Mouse (Mus musculus) neural tube, embryonic 11.5 days (tissue): Measurements from ENCODE around the gene Ubash3b. TPM values are rescaled to one million over a fixed set of nuclear protein-coding genes. Genes with fewer than 3 reads are reported as not detected.

Experiments
- ATAC-seq: fragments of 200-750 bp; cut with Nextera tagmentation; 2 replicates; pipeline ENCODE4 v1.8.0; 2017; ENCODE audit warnings: moderate number of reproducible peaks, mild to moderate bottlenecking, moderate TSS enrichment, moderate library complexity; ENCODE audit not compliant: insufficient read depth, low FRiP score, low TSS enrichment
- DNase-seq: peaks from one replicate; pipeline ENCODE4 v3.0.0-alpha.2; 2015; ENCODE audit warnings: low spot score
- H3K27ac ChIP-seq: fragments of 300-500 bp; sonication (generic); 2 replicates; pipeline ENCODE4 v1.5.1; 2014; ENCODE audit warnings: low read depth, mild to moderate bottlenecking, low read length
- H3K27me3 ChIP-seq: fragments of 300-500 bp; sonication (generic); 2 replicates; pipeline ENCODE4 v1.6.1; 2014; ENCODE audit warnings: mild to moderate bottlenecking, low read length, mixed read lengths; ENCODE audit not compliant: control insufficient read depth, insufficient read depth
- H3K36me3 ChIP-seq: fragments of 300-500 bp; sonication (generic); 2 replicates; pipeline ENCODE4 v1.6.1; 2014; ENCODE audit warnings: mild to moderate bottlenecking, low read length, moderate library complexity, mixed read lengths; ENCODE audit not compliant: control insufficient read depth, insufficient read depth
- H3K4me1 ChIP-seq: fragments of 300-500 bp; sonication (generic); 2 replicates; pipeline ENCODE4 v1.6.1; 2014; ENCODE audit warnings: low read length, mixed read lengths; ENCODE audit not compliant: control insufficient read depth, insufficient read depth
- H3K4me2 ChIP-seq: fragments of 300-500 bp; sonication (generic); 2 replicates; pipeline ENCODE4 v1.6.1; 2014; ENCODE audit warnings: low read depth, mild to moderate bottlenecking, moderate library complexity
- H3K4me3 ChIP-seq: fragments of 300-500 bp; sonication (generic); 2 replicates; pipeline ENCODE4 v1.5.1; 2014; ENCODE audit warnings: low read depth, low read length
- H3K9ac ChIP-seq: fragments of 300-500 bp; sonication (generic); 2 replicates; pipeline ENCODE4 v1.6.1; 2014; ENCODE audit warnings: mild to moderate bottlenecking, low read length
- H3K9me3 ChIP-seq: fragments of 300-500 bp; sonication (generic); 2 replicates; pipeline ENCODE4 v1.6.1; 2016; ENCODE audit warnings: low read length; ENCODE audit not compliant: control insufficient read depth
- WGBS: fragments of 180-500 bp; shearing (Covaris S2); extraction: QIAGEN DNeasy Blood & Tissue Kit; methylation state at CpG from one replicate; pipeline ENCODE4 v1.1.7; 2014; 5-methylcytosine and 5-hydroxymethylcytosine counted together
- polyA plus RNA-seq: library from polyadenylated mRNA; unstranded; fragments of >200 nt; fragmentation: Nextera tagmentation; extraction: Ambion mirVana; gene quantifications from 2 replicates; pipeline ENCODE4 v1.2.1, GENCODE M21; 2014

Ubash3b gene
- polyA plus RNA-seq: 13.2 and 14.4 TPM in 2 replicates

DNA sequence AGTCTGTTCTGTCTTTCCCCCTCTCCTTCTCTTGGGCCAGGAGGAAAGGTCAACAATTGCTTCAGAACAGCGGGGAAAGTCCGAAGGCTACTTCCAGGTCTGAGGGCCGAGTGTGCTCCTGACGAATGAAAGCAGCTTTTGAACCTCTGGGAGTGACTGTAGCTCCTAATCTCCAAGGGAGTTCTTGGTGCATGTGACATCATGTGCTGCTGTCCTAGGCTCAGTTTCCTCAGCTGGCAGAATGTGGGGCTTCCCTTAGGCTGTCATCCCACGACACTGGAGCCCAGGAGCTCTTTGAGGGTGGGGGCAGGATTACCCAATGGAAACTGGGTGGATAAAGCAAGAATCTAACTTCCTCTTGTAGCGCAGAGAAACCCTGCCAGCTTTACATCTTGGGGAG is at the start of gene Ubash3b:
Ubash3b (minus strand) TSS at position 285 of the 400 bp plus-strand sequence.
- H3K27me3 ChIP-seq: peaks cover 4% of the 10 kb centered on the region
- 79% methylated on average over 6 of the region's 6 CpGs for WGBS
- no peak within 1 kb of the TSS for H3K4me3 ChIP-seq
- no peaks in the 10 kb centered on the region for H3K36me3 ChIP-seq
- H3K4me2 ChIP-seq: no peak within 1 kb of the TSS
- peaks cover 6% of the 10 kb centered on the region; the same call in 1 of the 2 replicates for H3K4me1 ChIP-seq
- no peak within 1 kb of the TSS for H3K9ac ChIP-seq
- no peak for ATAC-seq
- H3K27ac ChIP-seq: no peak within 1 kb of the TSS
- DNase-seq: no peak
- H3K9me3 ChIP-seq: no peaks in the 10 kb centered on the region

DNA sequence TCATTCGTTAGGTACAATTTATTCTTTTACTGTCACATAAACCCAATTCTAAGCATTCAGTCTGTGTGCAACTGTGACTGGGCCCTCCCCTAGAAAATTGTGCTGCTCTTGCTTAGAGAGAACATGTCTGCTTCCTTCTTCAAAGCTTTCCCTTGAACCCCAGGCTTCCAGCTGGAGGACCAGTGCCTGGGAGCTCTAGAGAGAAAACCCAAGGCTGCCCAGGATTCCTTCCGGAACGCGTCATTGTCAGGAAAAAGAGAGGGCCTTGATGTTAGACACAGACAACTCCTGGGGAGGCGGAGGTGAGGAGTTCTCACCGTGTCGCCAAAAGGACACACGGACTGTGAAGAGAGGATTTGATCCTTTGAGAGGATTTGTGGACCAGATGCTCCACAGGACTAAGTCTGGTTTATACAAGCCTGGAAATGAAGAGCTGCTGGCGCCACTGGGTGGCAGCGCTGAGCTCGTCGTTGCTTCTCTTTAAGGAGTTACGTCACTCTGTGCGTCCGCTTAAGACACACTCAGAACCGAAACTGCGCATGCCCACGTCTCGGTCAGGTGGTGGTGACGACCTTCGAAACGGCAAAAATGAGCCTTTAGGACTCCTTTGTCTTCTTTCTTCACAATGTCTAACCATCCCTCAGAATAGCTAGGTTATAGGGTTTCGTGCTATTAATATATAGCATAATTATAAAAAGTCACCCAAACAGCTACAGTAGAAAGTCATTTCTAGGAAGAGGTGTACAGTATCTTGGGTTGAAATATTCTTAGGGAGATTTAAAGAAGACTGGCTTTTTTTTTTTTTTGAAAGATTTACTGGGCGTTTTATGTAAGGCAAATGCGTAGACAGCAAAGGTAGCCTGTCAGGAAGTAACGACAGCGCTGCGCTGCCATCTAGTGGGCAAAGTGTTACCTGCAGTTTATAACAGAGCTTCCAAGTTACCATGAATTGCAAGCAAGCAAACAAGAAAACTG is 45.9 kb upstream of the Ubash3b start:
- WGBS: 8% methylated on average over 28 of the region's 28 CpGs
- H3K36me3 ChIP-seq: no peaks in the 10 kb centered on the region
- H3K4me3 ChIP-seq: peak overlapping the region; percentile 27
- peak; percentile 86 for ATAC-seq
- peak overlapping the region; percentile 38 for H3K4me2 ChIP-seq
- H3K9ac ChIP-seq: peak overlapping the region; percentile 45
- H3K4me1 ChIP-seq: peaks cover 5% of the 10 kb centered on the region; the same call in 1 of the 2 replicates
- DNase-seq: peak; percentile 96
- no peaks in the 10 kb centered on the region for H3K9me3 ChIP-seq
- peak overlapping the region; percentile 73 for H3K27ac ChIP-seq
- H3K27me3 ChIP-seq: no peaks in the 10 kb centered on the region

DNA sequence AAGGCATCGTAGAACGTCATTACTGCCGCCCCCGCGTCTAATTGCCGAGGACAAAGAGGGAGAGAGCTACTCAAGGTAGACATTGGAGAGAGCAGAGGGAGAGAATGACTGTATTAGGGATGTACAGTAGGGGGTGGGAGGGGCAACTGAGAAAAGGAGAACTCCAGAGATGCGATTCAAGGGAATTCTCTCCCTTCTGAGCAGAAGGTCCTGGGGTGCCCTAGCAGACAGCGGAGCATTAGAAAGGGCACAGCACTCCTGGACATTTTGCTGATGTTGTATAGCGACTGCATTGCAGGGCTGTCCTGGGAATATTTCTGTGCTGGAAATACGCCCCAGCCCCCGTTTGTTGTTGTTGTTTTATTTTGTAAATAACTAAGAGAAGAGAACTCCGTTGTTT is 45.2 kb upstream of the Ubash3b start:
- H3K9me3 ChIP-seq: no peaks in the 10 kb centered on the region
- DNase-seq (no peak), ATAC-seq (0 out of 2 replicates have a peak, but pooled peaks have one; percentile 58)
- WGBS: 84% methylated on average over 12 of the region's 12 CpGs
- H3K4me3 ChIP-seq: no peak overlapping the region
- H3K4me1 ChIP-seq: 0 out of 2 replicates have a peak, but pooled peaks cover 2% of the 10 kb centered on the region
- no peaks in the 10 kb centered on the region for H3K36me3 ChIP-seq
- no peak overlapping the region for H3K27ac ChIP-seq
- H3K9ac ChIP-seq: no peak overlapping the region
- no peaks in the 10 kb centered on the region for H3K27me3 ChIP-seq
- no peak overlapping the region for H3K4me2 ChIP-seq

DNA sequence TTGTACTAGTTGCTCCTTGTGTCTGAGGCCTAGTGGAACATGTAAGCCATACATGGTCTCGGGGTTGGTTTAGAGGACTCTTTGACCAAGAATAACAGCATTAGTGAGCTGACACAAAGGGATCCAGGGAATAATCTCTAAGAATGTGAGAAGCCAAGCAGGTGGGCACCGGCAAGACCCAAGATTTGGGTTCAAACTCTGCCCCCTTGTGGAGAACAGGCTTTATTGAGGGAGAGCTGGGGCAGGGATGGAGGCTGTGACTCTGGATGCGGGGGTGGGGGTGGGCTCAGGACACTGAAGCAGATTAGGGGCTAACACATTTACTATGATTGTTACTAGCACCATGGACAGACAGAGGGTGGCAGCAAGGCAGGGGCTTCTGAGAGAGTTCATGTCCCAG is 43.8 kb upstream of the Ubash3b start:
- Histone ChIP-seq H3K9ac (no peak overlapping the region), H3K27ac (no peak overlapping the region), H3K27me3 (no peaks in the 10 kb centered on the region), H3K36me3 (no peaks in the 10 kb centered on the region), H3K9me3 (no peaks in the 10 kb centered on the region), H3K4me3 (no peak overlapping the region), H3K4me2 (no peak overlapping the region), H3K4me1 (0 out of 2 replicates have a peak, but pooled peaks cover 2% of the 10 kb centered on the region)
- no peak for ATAC-seq
- WGBS: 64% methylated on average over 3 of the region's 3 CpGs
- no peak for DNase-seq

DNA sequence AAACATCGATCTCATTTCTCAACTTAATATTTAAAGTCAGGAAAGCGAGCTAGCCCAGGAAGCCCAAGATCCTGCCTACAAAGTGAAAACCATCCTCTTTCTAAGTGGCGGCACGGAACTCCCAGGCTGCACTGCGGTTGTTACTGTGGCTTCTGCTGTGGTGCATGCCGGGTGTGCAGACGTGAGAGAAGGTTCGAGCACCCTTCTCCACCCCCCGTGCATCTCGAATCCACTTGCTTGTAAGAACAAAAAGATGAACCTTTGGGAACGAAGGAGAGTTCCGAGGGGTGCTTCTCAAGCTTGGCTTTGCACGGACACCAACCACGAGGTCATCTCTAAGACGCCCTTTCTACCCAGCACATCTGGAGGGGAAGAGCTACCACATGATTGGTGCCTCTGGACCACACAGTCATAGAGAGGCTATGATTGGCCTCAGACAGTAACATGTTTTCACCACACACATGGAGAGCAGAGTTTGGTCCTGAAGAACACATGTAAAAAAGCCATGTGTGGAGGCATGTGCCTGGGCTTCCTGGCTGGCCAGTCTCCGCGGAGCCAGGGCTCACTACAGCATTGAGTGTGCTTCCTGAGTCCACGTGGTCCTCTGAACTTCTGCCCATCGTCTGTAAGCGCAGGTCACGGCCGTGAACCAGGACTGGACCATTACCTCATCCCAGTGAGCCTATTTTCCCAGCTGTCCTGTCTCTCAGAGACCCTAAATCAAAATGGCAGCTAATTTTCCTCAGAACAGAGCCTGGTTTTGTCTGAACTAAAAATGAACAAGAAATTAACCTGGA is 38.2 kb upstream of the Ubash3b start:
- Histone ChIP-seq H3K4me1 (no peaks in the 10 kb centered on the region), H3K36me3 (no peaks in the 10 kb centered on the region), H3K4me2 (no peak overlapping the region), H3K9ac (no peak overlapping the region), H3K9me3 (no peaks in the 10 kb centered on the region), H3K4me3 (no peak overlapping the region), H3K27me3 (no peaks in the 10 kb centered on the region), H3K27ac (no peak overlapping the region)
- no peak for ATAC-seq
- 78% methylated on average over 22 of the region's 22 CpGs for whole genome bisulfite sequencing
- DNase-seq: no peak

DNA sequence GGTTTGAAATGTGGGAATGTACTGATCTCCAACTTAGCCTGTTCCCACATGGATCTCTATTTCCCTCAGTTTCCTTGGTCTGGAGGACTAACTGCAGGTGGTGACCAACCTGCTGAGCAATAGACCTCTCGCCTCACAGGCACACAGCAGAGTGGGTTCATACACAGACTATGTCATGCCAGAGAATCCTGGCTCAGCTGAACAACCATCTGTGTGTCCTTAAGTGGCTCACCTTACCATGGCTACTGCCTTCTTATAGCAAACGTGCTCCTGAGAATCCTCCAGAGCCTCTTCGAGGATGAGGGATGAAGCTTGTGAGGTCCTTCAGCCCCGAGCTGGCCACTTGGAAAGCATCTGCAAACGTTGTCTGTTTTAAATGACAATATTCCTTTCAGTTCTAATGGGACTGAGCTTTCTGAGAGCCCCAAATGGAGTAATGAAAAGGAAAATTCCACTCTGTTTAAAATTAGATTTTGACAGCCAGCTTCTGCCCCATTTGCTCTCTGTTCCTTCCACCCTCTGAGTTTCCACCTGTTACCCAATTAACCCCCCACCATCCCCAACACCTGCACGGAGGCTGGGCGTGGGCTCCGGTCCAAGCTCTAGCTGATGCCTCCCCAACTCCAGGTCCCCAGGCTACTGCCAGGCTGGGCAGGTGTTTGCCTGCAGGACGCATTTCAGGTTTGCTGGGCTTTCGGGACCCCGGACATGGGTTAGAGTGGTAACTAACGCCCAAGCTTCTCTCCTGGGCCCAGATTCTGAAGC is 37.2 kb upstream of the Ubash3b start:
- Histone ChIP-seq H3K27me3 (no peaks in the 10 kb centered on the region), H3K27ac (no peak overlapping the region), H3K4me1 (no peaks in the 10 kb centered on the region), H3K36me3 (no peaks in the 10 kb centered on the region), H3K9me3 (no peaks in the 10 kb centered on the region), H3K4me2 (no peak overlapping the region), H3K4me3 (no peak overlapping the region), H3K9ac (no peak overlapping the region)
- WGBS: 82% methylated on average over 12 of the region's 12 CpGs
- ATAC-seq (no peak), DNase-seq (no peak)

DNA sequence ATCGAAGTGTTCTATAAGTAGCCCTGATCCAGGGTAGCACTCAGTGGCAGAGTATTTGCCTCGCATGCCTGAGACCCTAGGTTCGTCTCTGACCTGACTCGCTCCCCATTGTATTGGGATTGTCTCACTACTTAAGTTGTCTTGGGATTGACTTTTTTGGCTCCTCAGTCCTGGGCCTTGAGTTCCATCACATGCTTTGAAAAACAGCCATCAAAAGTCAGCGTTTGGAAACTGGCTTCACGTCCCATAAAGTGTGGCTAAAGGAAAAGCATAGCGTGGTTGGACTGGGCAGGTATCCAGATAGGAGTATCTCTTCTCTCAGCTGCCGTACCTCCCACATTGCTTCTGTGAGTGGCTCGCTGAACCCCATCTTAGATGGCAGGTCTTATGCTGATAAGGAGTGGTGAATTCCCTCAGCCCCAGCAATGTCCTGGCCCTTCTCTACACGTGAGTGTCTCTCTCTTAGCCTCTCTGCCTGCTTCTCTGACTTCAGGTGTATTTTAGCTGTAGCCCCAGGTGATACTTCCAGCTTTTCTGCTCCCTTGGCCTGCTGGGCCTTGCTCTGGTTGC is 34.3 kb upstream of the Ubash3b start:
- 90% methylated on average over 10 of the region's 10 CpGs for WGBS
- Histone ChIP-seq H3K4me1 (no peaks in the 10 kb centered on the region), H3K27ac (no peak overlapping the region), H3K4me3 (no peak overlapping the region), H3K36me3 (no peaks in the 10 kb centered on the region), H3K9ac (no peak overlapping the region), H3K27me3 (no peaks in the 10 kb centered on the region), H3K4me2 (no peak overlapping the region), H3K9me3 (no peaks in the 10 kb centered on the region)
- DNase-seq (no peak), ATAC-seq (no peak)

DNA sequence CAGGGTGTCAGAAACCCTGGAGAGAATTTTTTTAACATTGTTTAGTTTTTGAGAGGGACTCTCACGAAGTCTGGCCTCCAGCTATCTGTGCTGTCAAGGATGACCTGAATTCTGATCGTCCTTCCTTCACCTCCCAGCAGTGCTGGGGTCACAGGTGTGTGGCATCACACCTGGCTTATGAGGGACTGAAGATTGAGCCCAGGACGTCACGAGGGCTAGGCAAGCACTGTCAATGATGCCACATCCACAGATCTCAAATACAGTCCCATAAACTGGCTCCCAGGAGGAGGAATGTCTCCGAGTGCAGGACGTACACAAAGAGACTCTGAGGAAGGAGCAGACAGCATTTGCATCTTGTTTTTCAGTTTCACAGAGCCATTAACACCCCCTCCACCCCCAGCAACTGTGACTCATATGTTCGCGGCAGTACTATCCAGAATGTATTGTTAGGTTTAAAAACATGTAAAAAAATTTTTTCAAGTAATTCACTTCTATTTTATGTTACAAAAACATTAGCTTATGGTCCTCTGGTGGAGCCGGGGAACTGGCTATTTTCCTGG is 30.2 kb upstream of the Ubash3b start:
- no peak overlapping the region for H3K9ac ChIP-seq
- no peak overlapping the region for H3K4me3 ChIP-seq
- no peaks in the 10 kb centered on the region for H3K36me3 ChIP-seq
- no peaks in the 10 kb centered on the region for H3K4me1 ChIP-seq
- no peak for ATAC-seq
- no peak overlapping the region for H3K4me2 ChIP-seq
- H3K27ac ChIP-seq: no peak overlapping the region
- H3K9me3 ChIP-seq: no peaks in the 10 kb centered on the region
- 71% methylated on average over 9 of the region's 9 CpGs for WGBS
- no peaks in the 10 kb centered on the region for H3K27me3 ChIP-seq
- DNase-seq: no peak
